Mouse (Mus musculus) lung, embryonic 16.5 days (tissue): ENCODE data around the gene Mphosph9. TPM values are rescaled to one million over a fixed set of nuclear protein-coding genes. Genes with fewer than 3 reads are reported as not detected.
"Not testable (repeated sequence)": the region's sequence is repeated elsewhere in the genome, so short reads cannot be mapped to it uniquely, and the experiment has no call there.

Experiments
- ATAC-seq: fragments of 200-750 bp; cut with Nextera tagmentation; 2 replicates; pipeline ENCODE4 v1.8.0; 2017; ENCODE audit warnings: low read depth, mild to moderate bottlenecking, moderate library complexity
- H3K27ac ChIP-seq: fragments of 300-500 bp; sonication (generic); 2 replicates; pipeline ENCODE4 v1.5.1; 2014; ENCODE audit warnings: mild to moderate bottlenecking, control low read depth, low read length
- H3K27me3 ChIP-seq: fragments of 300-500 bp; sonication (generic); 2 replicates; pipeline ENCODE4 v1.6.1; 2014; ENCODE audit warnings: low read depth, low read length, mixed read lengths; ENCODE audit not compliant: control insufficient read depth, insufficient read depth
- H3K36me3 ChIP-seq: fragments of 300-500 bp; sonication (generic); 2 replicates; pipeline ENCODE4 v1.6.1; 2014; ENCODE audit warnings: low read length; ENCODE audit not compliant: control insufficient read depth, insufficient read depth
- H3K4me1 ChIP-seq: fragments of 300-500 bp; sonication (generic); replicated peaks from 2 replicates; pipeline ENCODE4 v1.6.1; 2014; ENCODE audit warnings: low read length, mixed read lengths; ENCODE audit not compliant: control insufficient read depth, insufficient read depth
- H3K4me2 ChIP-seq: fragments of 300-500 bp; sonication (generic); 2 replicates; pipeline ENCODE4 v1.6.1; 2014; ENCODE audit warnings: low read depth, low read length, control low read depth
- H3K4me3 ChIP-seq: fragments of 300-500 bp; sonication (generic); 2 replicates; pipeline ENCODE4 v1.5.1; 2014; ENCODE audit warnings: mild to moderate bottlenecking, low read length, control low read depth
- H3K9ac ChIP-seq: fragments of 300-500 bp; sonication (generic); 2 replicates; pipeline ENCODE4 v1.6.1; 2014; ENCODE audit warnings: low read length, control low read depth
- H3K9me3 ChIP-seq: fragments of 300-500 bp; sonication (generic); 2 replicates; pipeline ENCODE4 v1.6.1; 2016; ENCODE audit warnings: low read length; ENCODE audit not compliant: control insufficient read depth
- WGBS: fragments of 180-500 bp; shearing (Covaris S2); extraction: QIAGEN DNeasy Blood & Tissue Kit; methylation state at CpG from one replicate; pipeline ENCODE4 v1.1.7; 2014; 5-methylcytosine and 5-hydroxymethylcytosine counted together
- polyA plus RNA-seq: library from polyadenylated mRNA; unstranded; fragments of >200 nt; fragmentation: Nextera tagmentation; extraction: Ambion mirVana; gene quantifications from 2 replicates; pipeline ENCODE4 v1.2.1, GENCODE M21; 2015

The Mphosph9 gene
- 13.3 and 15.1 TPM in 2 replicates for polyA plus RNA-seq

DNA sequence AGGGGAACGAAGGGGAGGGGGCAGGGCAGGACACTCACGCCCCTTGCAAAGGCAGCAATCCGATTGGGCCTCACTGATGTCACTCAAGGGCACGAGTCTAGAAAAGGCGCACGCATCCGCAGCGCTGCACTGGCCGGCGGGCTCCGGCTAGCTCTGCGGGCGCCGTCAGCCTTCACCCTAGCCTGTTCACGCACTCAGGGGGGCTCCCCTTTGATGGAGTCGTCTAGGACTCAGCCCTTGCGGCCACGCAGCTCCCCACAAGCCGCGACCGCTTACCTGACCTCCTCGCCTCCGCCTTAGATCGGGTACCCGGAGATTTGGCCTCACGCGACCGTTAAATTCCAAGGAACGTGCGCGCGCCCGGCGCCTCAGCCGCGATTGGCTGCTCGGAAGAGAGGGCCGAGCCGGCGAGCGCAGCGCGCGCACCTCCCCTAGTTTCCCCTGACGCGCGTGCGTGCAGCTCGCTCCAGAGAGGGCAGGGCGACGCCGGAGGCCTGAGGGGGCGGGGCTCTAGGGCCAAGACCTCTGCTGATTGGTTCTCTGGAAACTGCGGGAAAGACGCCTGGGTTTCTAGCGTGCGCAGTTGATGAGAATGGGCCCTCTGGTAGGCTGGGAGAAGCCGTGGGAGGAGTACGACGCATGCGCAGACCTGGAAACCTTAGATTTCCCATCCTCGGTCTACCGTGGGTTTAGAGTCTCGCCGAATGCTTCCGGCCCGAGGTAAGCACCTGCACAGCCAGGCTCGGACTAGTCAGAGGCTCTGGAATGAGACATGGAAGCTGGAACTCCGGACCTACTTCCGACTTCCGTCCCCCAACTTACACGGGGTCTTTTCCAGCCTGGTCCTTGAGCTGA is at the start of gene Mphosph9, which contains the start of gene 2810006K23Rik:
TSS of gene Mphosph9 (minus strand) at position 463 of the 855 bp plus-strand sequence.
TSS of gene 2810006K23Rik (plus strand) at position 580 of the 855 bp plus-strand sequence.
- Histone ChIP-seq H3K4me3 (peak within 1 kb of the TSS; percentile 76), H3K27me3 (no peaks in the 10 kb centered on the region), H3K9me3 (no peaks in the 10 kb centered on the region), H3K36me3 (peaks cover 5% of the 10 kb centered on the region; the same call in 1 of the 2 replicates), H3K9ac (peak within 1 kb of the TSS; percentile 73), H3K4me1 (peaks cover 10% of the 10 kb centered on the region), H3K27ac (peak within 1 kb of the TSS; percentile 93), H3K4me2 (peak within 1 kb of the TSS; percentile 84)
- WGBS: under 1% methylated on average over 72 of the region's 72 CpGs
- ATAC-seq: peak; percentile 97

DNA sequence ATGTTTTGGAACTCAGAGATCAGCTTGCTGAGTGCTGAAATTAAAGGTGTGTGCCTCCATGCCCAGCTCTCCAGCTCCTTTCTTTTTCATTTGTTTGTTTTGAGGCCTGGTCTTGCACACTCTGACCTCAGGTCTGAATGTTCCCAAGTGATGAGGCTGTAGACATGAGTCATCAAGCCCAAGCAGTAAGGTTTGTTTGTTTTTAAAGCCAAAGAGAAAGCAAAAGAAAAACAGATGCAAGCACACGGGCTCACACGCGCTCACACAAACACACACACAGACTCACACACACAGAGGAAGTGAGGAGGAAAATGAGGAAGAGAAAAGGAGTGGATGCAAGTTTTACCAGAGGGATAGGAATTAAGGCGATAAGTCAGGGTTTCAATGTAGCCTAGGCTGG is 49.4 kb upstream of the Mphosph9 start:
- no peak overlapping the region for H3K9ac ChIP-seq
- H3K4me2 ChIP-seq: no peak overlapping the region
- no peak for ATAC-seq
- H3K4me1 ChIP-seq: no peaks in the 10 kb centered on the region
- H3K27me3 ChIP-seq: no peaks in the 10 kb centered on the region
- peaks cover 56% of the 10 kb centered on the region for H3K36me3 ChIP-seq
- no peaks in the 10 kb centered on the region for H3K9me3 ChIP-seq
- H3K27ac ChIP-seq: no peak overlapping the region
- no peak overlapping the region for H3K4me3 ChIP-seq
- WGBS: 90% methylated on average over 4 of the region's 4 CpGs

DNA sequence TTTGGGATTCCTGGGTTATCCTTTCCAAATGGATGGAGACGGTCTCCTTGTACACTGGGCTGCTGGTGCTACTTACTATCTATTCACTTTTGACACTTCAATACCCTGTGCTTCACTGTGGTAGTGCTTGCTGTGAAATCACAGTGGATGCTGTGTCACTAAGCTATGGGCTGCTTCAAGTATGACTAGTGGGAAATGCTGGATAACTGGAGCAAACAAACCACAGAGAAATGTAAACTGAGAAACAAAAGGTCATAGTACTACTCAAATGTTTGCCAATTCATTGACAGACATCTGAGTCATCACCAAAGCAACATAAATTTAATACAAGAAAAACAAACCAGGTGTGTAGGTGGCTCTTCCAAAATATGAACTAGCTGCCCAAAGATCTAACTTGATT is 48.6 kb upstream of the Mphosph9 start:
- 95% methylated on average over 1 of the region's 1 CpGs for WGBS
- no peak overlapping the region for H3K27ac ChIP-seq
- no peaks in the 10 kb centered on the region for H3K9me3 ChIP-seq
- H3K4me2 ChIP-seq: no peak overlapping the region
- H3K27me3 ChIP-seq: no peaks in the 10 kb centered on the region
- no peak for ATAC-seq
- no peaks in the 10 kb centered on the region for H3K4me1 ChIP-seq
- H3K36me3 ChIP-seq: peaks cover 53% of the 10 kb centered on the region
- no peak overlapping the region for H3K4me3 ChIP-seq
- H3K9ac ChIP-seq: no peak overlapping the region

DNA sequence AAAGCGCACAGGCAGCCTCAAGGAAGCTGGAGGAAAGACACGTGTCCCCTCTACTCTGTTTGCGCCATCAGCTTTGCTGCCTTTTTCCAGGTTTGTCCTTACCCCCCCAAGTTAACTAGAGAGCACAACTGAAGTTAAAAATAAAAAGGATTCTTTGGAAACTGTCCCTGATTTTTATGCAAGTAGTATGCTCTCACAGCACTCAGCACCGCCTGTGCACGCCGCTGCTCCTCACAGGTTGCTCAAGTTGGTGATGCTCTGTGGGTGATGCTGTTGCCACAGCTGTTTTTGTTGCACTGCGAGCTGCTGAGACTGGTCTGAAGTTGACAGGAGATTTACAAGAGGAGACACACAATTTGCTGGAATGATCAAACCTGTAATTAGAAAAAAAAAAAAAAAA is 46.5 kb upstream of the Mphosph9 start:
- Histone ChIP-seq H3K27me3 (no peaks in the 10 kb centered on the region), H3K9ac (no peak overlapping the region), H3K27ac (no peak overlapping the region), H3K4me3 (no peak overlapping the region), H3K36me3 (peaks cover 52% of the 10 kb centered on the region), H3K9me3 (no peaks in the 10 kb centered on the region), H3K4me1 (no peaks in the 10 kb centered on the region), H3K4me2 (no peak overlapping the region)
- ATAC-seq: no peak
- WGBS: 96% methylated on average over 7 of the region's 7 CpGs

DNA sequence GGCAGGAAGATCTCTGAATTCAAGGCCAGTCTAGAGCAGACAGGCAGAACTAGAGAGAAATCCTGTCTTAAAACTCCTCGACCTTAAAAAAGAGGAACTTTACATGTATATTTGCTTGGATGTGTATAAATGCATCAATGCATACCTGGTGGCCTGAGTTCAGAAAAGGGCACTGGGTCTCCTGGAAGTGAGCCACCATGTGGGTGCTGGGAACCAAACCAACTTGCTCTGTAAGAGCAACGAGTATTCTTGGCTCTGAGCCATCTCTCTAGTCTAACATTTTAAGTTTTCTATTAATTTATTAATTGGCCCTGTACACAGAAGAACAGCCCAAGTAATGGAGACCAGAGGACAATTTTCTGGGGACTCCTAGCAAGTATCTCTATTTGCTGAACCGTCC is 38.9 kb upstream of the Mphosph9 start:
- H3K4me1 ChIP-seq: no peaks in the 10 kb centered on the region
- H3K4me3 ChIP-seq: no peak overlapping the region
- H3K27ac ChIP-seq: no peak overlapping the region
- H3K9ac ChIP-seq: no peak overlapping the region
- H3K36me3 ChIP-seq: peaks cover 15% of the 10 kb centered on the region
- no peak for ATAC-seq
- no peak overlapping the region for H3K4me2 ChIP-seq
- H3K9me3 ChIP-seq: no peaks in the 10 kb centered on the region
- H3K27me3 ChIP-seq: no peaks in the 10 kb centered on the region
- 50% methylated on average over 3 of the region's 3 CpGs for WGBS

DNA sequence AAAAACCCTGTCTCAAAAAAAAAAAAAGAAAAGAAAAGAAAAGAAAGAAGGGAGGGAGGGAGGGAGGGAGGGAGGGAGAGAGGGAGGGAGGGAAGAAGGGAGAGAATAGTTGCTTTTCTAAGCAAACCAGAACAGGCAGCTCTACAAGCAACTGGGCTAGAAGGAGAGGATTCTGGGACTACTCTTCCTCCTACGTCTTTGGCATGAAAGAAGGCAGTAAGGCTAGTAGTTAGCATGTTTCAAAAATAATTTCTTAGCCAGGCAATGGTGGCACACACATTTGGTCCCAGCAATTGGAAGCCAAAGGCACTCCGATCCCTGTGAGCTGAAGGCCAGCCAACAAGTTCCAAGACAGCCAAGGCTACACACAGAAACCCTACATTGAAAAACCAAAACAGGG is 38.0 kb upstream of the Mphosph9 start:
- Histone ChIP-seq H3K36me3 (peaks cover 11% of the 10 kb centered on the region), H3K27me3 (no peaks in the 10 kb centered on the region), H3K9ac (no peak overlapping the region), H3K4me1 (no peaks in the 10 kb centered on the region), H3K27ac (no peak overlapping the region), H3K4me2 (no peak overlapping the region), H3K4me3 (no peak overlapping the region), H3K9me3 (no peaks in the 10 kb centered on the region)
- WGBS: 94% methylated on average over 2 of the region's 2 CpGs
- ATAC-seq: no peak

DNA sequence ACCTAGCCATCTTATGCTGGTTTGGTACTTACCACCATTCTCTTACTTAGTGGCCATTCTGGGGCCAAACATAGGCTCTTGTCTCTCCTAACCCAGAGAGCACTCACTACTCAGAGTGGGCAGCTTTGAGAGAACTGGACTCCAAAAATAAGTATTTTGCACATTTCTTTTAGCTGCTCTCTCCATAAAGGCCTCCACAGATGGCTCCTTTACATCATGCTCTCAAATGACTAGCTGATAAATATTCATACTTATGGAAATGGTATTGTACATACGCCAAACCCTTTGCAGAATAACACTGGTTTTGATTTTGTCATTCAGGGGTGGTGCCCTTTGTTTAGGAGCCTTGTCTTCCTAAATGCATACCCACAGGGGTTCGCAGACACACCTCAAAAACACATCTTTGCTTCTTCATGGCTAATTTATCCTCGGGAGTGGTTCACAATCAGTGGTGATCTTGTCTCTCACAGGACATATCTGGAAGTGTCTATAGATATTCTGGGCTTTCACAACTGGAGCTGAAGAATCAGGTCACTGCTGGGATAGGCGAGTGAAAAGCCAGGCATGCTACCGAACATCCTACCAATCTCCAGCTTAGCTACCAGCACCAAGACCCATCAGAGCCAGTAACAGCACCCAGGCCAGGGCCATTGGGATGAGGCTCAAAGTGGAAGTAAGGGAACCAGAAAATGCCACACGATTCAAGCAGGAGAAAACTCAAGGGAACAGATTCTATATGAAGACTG is 36.6 kb upstream of the Mphosph9 start:
- Histone ChIP-seq H3K9ac (no peak overlapping the region), H3K4me2 (no peak overlapping the region), H3K36me3 (peaks cover 5% of the 10 kb centered on the region), H3K9me3 (no peaks in the 10 kb centered on the region), H3K4me1 (no peaks in the 10 kb centered on the region), H3K27ac (no peak overlapping the region), H3K27me3 (no peaks in the 10 kb centered on the region), H3K4me3 (no peak overlapping the region)
- WGBS: 84% methylated on average over 6 of the region's 6 CpGs
- no peak for ATAC-seq

DNA sequence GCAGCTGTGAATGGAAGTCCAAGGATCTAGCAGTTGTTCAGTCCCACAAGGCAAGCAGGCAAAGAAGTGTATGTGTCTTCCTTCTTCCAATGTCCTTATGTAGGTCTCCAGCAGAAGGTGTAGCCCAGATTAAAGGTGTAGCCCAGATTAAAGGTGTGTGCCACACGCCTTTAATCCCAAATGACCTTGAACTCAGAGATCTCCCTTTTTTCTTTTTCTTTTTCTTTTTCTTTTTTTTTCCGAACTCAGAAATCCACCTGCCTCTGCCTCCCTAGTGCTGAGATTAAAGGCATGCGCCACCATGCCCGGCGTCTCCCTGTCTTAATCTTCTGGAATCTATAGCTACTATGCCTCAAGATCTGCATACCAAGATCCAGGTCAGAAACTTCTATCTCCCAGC is 35.2 kb upstream of the Mphosph9 start, which contains the start of gene Cdk2ap1:
TSS of gene Cdk2ap1 (minus strand) at position 101 of the 400 bp plus-strand sequence.
- H3K27ac ChIP-seq, ATAC-seq, H3K27me3 ChIP-seq, H3K4me2 ChIP-seq, H3K9ac ChIP-seq, H3K36me3 ChIP-seq, H3K9me3 ChIP-seq, H3K4me3 ChIP-seq, H3K4me1 ChIP-seq: not testable (repeated sequence)
- 89% methylated on average over 5 of the region's 5 CpGs for WGBS

DNA sequence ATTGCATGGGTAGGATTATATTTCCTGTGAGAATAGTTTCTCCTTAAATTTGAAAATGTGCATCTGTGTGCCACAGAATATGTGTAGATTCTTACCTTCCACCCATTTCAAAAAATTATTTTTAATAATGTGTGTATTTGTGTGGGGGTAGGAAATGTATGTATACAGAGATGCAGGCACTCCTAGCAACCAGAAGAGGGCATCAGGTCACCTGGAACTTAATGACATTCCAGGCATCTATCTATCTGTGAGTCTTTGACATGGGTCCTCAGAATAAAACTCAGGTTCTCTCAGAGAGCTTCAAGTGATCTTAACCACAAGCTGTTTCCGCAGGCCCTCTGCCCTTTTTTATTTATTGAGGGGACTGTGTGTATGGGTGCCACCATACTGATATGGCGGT is 31.9 kb upstream of the Mphosph9 start:
- no peaks in the 10 kb centered on the region for H3K4me1 ChIP-seq
- H3K27me3 ChIP-seq: no peaks in the 10 kb centered on the region
- H3K4me2 ChIP-seq: no peak overlapping the region
- no peak overlapping the region for H3K9ac ChIP-seq
- WGBS: 86% methylated on average over 2 of the region's 2 CpGs
- H3K36me3 ChIP-seq: no peaks in the 10 kb centered on the region
- ATAC-seq: no peak
- H3K9me3 ChIP-seq: no peaks in the 10 kb centered on the region
- no peak overlapping the region for H3K27ac ChIP-seq
- H3K4me3 ChIP-seq: no peak overlapping the region
